Mouse (Mus musculus): ENCODE data around the gene Shmt1.
"Not testable (repeated sequence)": the region's sequence is repeated elsewhere in the genome, so short reads cannot be mapped to it uniquely, and the experiment has no call there.

Gene Shmt1

DNA sequence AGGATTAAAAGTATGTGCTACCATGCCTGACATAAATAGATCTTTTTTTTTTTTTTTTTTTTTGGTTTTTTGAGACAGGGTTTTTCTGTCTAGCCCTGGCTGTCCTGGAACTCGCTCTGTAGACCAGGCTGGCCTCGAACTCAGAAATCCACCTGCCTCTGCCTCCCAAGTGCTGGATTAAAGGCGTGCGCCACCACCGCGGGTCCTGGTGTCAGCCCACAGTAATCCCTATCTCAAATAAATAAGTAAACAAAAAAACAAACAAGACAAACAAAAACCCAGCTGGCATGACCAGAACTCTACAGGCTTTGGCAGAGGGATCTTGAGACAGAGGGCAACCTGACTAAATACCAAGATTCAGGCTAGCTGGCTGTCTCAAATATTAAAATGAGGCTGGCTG, at the start of gene Shmt1:
TSS of gene Shmt1 (minus strand) at position 101 of the 400 bp plus-strand sequence.
- not testable (repeated sequence) for TF ChIP-seq GATA4 (IDR thresholded peaks at IDR 0.05; ENCODE audit: insufficient replicate concordance, low read length)

DNA sequence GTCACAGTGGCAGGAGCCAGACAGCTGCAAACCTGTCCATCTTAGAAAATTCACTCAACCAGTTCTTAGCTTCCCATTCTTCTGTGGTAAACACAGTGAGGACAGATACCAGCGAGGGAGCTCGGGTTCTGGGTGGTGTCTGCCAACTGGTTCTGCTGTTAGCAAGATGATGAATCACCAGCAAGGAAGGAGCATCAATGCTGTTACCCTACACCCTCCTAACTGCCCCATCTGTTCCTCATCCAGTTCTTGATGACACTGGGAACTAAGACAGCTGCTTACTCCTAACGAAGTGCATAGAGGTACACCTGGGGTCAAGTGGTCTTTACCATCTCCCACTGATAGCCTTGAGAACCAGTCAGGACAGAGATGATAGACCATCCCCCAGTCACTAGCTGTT, 45.1 kb upstream of the Shmt1 start:
- no peak for TF ChIP-seq GATA4 (IDR thresholded peaks at IDR 0.05; ENCODE audit: insufficient replicate concordance, low read length)

DNA sequence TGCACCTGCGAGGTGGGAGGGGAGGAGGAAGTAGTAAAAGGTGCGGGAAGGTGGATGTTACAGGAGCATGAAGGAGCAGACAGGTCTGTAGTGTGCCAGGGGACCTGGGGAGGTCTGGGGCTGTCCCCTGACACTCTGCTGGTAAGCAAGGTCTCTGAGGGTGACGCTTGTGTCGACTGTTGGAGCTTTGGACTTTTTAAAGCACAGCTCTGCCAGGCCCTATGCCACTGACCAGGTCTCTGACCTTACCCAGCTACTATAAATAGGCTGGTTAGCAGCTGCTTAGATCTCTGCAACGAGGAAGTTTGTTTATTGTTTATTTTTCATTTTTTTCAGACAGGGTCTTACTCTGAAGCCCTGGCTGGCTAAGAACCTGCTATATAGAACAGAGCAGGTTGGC, 33.9 kb upstream of the Shmt1 start:
- no peak for TF ChIP-seq GATA4 (IDR thresholded peaks at IDR 0.05; ENCODE audit: insufficient replicate concordance, low read length)

DNA sequence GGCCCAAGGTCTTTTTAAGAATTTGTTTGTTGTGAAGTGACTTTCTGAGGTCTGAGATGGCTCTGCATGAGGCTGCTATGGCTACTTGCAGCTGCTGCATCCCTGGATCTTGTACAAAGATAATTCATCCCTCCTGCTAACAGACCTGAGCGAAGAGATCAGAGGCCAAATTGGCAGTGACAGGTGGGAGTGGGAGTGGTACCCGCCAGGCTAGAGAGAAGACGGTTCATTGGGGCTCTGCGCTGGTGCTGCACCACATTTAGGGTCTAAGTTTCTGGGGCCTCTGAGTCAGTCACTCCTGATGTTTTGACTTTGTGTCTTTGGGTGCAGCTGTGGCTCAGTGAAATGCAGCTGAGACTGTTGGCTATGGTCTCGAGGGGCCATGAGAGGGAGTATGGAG, 31.9 kb upstream of the Shmt1 start:
- TF ChIP-seq GATA4 (IDR thresholded peaks at IDR 0.05; ENCODE audit: insufficient replicate concordance, low read length): no peak

DNA sequence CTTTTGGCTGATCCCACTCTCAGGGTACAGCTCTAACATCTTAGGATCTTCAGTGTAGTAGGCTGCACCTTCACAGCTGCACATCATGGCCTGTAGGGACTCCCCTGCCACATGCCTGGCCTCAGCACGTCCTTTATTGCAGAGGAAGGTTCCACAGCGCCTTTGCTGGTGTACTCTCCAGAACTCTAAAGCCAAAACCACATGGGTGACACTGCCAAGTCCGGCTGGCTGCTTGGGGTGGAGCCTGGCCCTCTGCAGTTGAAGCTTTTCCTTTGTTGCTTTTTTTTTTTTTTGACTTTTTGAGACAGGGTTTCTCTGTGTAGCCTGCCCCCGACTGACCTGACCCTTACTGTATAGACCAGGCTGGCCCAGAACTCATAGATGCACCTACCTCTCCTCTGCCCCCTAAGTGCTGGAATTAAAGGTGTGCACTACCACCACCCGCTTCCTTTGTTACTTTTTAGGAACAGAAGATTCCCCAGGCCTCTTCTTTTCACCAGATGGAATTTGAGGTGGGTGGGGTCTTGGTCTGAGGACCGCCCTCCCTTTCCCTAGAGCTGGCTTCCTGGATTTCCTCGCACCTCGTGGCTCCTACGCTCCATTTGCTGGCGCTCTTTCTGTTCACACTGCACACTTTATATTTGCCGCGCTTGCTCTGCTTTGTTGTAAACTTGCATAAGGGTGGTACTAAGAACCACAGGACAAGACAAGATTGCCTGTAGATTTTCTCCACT, 30.1 kb upstream of the Shmt1 start:
- no peak for TF ChIP-seq GATA4 (IDR thresholded peaks at IDR 0.05; ENCODE audit: insufficient replicate concordance, low read length)

DNA sequence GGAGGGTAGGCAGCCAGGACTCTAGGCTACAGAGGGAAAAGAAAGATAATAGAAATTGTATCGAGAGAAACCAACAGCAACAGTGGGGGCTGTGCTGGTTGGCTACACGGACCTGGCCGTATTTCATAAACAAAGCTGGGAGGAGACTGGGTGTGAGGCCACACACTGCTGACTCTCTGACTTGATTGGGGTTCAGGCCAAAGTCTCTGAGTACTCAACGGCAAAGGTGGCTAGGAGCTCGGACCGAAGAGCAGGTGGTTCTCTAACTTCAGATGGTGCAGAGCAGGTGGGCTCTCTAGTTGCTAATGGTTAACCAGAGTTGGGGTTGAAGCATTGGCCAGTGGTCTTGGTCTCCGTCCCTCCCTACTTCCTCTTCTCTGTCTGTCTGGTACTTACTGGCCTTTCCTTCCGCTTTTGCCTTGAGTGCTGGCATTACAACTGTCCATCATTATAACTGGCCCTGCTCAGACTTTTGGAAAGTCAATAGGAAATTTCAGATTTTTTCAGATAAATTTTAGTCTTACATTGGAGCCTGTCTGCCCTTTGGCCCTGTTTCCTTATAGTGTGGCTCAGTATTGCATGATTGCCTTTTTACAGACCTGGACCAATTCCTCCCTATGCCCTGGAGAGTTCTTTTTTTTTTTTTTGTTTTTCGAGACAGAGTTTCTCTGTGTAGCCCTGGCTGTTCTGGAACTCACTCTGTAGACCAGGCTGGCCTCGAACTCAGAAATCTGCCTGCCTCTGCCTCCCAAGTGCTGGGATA, 26.3 kb upstream of the Shmt1 start:
- TF ChIP-seq GATA4 (IDR thresholded peaks at IDR 0.05; ENCODE audit: insufficient replicate concordance, low read length): no peak

- no peak for TF ChIP-seq GATA4 (IDR thresholded peaks at IDR 0.05; ENCODE audit: insufficient replicate concordance, low read length)
Measured at GRCm38 (mm10) chr11:60836897-60837296, 25.4 kb upstream of the Shmt1 start.

- TF ChIP-seq GATA4 (IDR thresholded peaks at IDR 0.05; ENCODE audit: insufficient replicate concordance, low read length): no peak
Measured at GRCm38 (mm10) chr11:60830433-60831052, 19.0 kb upstream of the Shmt1 start, which contains the start of gene Dhrs7b. Dhrs7b (plus strand) TSS chr11:60830631.

DNA sequence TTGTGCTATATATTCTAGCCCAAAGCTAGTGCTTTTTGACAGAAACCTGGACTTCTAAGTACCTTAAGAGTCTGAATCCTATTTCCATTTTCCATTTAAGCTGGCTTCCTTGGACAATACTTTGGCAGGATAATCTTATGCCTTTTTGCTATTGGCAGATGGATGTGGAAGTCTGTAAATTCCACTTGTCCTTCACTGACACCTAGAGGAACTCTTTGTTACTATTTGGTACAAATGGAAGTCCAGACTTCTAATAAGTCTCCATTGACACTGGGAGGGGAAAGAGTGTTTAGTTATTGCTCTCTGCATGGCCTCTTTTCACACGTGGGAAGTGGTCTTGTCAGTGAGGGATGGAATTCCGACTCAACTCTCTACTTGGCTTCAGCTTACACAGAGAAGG, 17.4 kb upstream of the Shmt1 start:
- TF ChIP-seq GATA4 (IDR thresholded peaks at IDR 0.05; ENCODE audit: insufficient replicate concordance, low read length): no peak

GRCm38 (mm10) chr11:60827241-60827945, 15.9 kb upstream of the Shmt1 start:
- no peak for TF ChIP-seq GATA4 (IDR thresholded peaks at IDR 0.05; ENCODE audit: insufficient replicate concordance, low read length)

- TF ChIP-seq GATA4 (IDR thresholded peaks at IDR 0.05; ENCODE audit: insufficient replicate concordance, low read length): no peak
Measured at GRCm38 (mm10) chr11:60826700-60827099, 15.2 kb upstream of the Shmt1 start.

DNA sequence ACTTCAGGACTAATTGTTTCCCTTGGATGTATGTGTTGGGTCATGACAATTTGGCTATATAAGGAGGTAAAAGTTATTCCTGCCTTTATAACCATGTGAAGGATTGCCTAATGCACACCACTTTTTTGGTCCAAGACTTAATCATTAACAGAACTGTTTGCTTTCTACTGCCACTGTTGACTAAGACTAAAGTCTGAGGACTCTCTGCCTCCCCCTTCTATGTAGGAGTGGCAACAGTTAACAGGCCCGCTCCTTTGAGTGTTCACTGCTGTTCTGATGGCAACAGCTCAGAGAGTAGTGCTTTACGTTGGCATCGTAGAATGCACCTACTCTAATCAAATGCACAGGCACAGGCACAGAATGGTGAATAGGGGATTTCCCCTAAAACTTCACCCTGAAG, 13.7 kb upstream of the Shmt1 start:
- TF ChIP-seq GATA4 (IDR thresholded peaks at IDR 0.05; ENCODE audit: insufficient replicate concordance, low read length): no peak

DNA sequence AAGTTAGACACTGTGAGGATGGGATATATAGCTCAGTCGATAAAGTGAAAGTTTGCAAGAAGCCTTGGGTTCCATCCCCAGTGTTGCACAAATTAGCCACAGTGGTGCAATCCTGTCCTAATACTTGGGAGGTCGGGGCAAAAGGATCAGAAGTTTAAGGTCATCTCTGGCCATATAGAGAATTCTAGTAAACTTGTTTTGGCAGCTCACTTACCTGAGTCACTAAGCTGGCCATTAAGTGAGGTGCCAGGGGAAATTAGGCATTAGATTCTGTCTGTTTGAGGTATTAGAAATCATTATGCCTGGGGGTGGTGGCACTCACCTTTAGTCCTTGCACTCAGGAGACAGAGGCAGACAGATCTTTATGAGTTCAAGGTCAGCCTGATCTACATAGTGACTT, 12.3 kb upstream of the Shmt1 start:
- no peak for TF ChIP-seq GATA4 (IDR thresholded peaks at IDR 0.05; ENCODE audit: insufficient replicate concordance, low read length)

- no peak for TF ChIP-seq GATA4 (IDR thresholded peaks at IDR 0.05; ENCODE audit: insufficient replicate concordance, low read length)
Measured at GRCm38 (mm10) chr11:60816398-60816797, 4.9 kb upstream of the Shmt1 start.

- no peak for TF ChIP-seq GATA4 (IDR thresholded peaks at IDR 0.05; ENCODE audit: insufficient replicate concordance, low read length)
Measured at GRCm38 (mm10) chr11:60811054-60811460, 461 bp downstream of the Shmt1 start.
